Mouse (Mus musculus) kidney, adult 2 months (tissue): ENCODE measurements around the gene Zbtb42.

Experiments
- CTCF ChIP-seq: fragments of 200-500 bp; conservative IDR thresholded peaks from 2 replicates; pipeline ENCODE4 v1.5.1; 2011; ENCODE audit warnings: low read depth, mild to moderate bottlenecking, control low read depth, low read length, moderate library complexity, mixed read lengths; ENCODE audit not compliant: insufficient read depth, insufficient read length
- POLR2A ChIP-seq: fragments of 200-500 bp; IDR thresholded peaks from one replicate; pipeline ENCODE4 v1.6.1; 2011; ENCODE audit warnings: low read depth, low read length, control low read depth

- TF ChIP-seq CTCF = no peak
- TF ChIP-seq POLR2A = no peak
Observed at GRCm38 (mm10) chr12:112679027-112679996, 684 bp downstream of the Zbtb42 start.
